Mouse (Mus musculus) left cerebral cortex, postnatal 25 days (tissue): ENCODE measurements around the gene Capg. TPM values are rescaled to one million over a fixed set of nuclear protein-coding genes. Genes with fewer than 3 reads are reported as not detected.

Source experiments
- DNase-seq, 2 experiments: peaks; one replicate each; pipeline ENCODE4 v3.0.0; 2022; ENCODE audit warnings: low spot score in 2 of 2, mixed read lengths in 1 of 2
- intact Hi-C: fragments of 180-260 bp; cut with DNase I; formaldehyde crosslinking; loops from one replicate; pipeline ENCODE4 v1.15.1; 2025
- total RNA-seq, 2 experiments: library from RNA; stranded (reverse); gene quantifications; 2 replicates each; pipeline ENCODE4 v1.2.3; 2021

The Capg gene
- total RNA-seq, 2 experiments from 2014 or later, result 1.9 to 2.9 TPM

GRCm38 (mm10) chr6:72598791-72599557 is 54.8 kb downstream of the Capg start:
- DNase-seq, result no peak
- intact Hi-C loops, result no loop called here

DNA sequence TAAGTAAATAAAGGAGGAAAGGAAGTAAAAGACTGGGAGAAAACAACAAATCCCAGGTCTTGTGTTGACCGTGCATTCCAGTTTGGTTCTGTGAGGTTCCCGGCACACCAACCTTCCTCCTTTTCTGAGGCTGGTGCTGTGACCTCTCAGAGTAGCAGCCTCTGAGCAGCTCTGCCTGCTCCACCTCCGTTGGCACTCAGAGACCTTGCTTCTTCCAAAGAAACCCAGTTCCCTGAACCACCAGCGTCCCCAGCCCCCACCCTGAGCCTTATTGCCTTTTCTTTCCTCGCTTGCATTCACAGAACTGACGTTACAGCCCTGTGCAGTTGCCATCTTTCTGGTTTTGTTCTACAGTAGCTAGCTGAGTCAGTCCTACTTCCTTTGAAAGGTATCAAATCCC is 56.0 kb downstream of the Capg start:
- intact Hi-C loops, result no loop called here

DNA sequence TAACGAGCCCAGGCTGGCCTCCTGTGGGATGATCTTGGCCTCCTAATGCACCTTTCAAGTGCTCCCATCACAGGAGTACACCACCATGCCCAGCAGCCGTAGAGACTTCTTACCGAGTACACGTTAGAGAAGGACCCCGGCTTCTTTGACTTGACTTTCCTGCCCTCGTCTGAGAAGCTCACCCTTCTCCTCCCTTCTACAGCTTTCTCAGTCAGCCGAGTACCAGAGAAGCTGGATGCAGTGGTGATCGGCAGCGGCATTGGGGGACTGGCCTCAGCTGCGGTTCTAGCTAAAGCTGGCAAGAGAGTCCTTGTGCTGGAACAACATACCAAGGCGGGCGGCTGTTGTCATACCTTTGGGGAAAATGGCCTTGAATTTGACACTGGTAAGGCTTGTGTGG is 56.6 kb downstream of the Capg start:
- DNase-seq, result no peak
- intact Hi-C loops, result no loop called here

More for the DNA sequence above, 56.0 kb downstream of the Capg start:
- no peak for DNase-seq

DNA sequence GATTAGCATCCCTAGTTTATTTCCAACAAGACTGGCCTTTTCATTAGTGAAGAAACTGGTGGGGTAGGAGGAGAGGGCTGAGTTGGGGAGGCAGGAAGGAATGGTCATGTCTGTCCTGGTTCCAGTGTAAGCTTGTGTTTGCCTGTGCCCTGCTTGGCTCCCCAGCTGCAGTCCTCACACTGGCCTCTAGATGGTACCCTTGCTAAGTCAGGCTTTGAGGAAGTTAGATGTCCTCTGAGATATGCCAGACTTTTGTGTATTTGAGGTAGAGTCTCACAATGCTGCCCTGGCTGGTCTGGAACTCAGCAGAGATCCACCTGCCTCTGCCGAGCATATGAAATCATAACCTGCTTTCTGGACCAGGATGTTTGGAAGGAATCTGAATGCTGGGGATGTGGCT is 57.5 kb downstream of the Capg start:
- intact Hi-C loops, result no loop called here
- DNase-seq, result peak; percentile 82 to 88

GRCm38 (mm10) chr6:72604066-72604465 is 59.9 kb downstream of the Capg start:
- DNase-seq, result no peak
- intact Hi-C loops, result no loop called here

DNA sequence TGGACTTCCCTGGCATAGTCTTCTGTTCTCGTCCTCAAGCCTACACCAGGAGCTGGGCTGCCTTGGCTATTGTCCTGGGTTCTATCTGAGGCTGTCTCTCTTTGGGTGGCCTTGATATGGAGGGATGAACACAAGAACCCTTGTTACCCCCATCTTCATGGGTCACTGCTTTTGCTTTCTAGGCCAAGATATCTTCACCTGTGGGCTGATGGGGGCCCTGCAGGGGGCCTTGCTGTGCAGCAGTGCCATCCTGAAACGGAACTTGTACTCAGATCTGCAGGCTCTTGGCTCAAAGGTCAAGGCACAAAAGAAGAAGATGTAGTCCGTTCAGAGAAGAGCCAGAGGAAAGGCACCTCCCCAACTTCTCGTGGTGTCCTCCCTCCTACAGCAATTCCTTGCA is 62.9 kb downstream of the Capg start:
- no peak for DNase-seq
- intact Hi-C loops, result no loop called here

GRCm38 (mm10) chr6:72607676-72608075 is 63.5 kb downstream of the Capg start:
- DNase-seq, result no peak
- intact Hi-C loops, result no loop called here

DNA sequence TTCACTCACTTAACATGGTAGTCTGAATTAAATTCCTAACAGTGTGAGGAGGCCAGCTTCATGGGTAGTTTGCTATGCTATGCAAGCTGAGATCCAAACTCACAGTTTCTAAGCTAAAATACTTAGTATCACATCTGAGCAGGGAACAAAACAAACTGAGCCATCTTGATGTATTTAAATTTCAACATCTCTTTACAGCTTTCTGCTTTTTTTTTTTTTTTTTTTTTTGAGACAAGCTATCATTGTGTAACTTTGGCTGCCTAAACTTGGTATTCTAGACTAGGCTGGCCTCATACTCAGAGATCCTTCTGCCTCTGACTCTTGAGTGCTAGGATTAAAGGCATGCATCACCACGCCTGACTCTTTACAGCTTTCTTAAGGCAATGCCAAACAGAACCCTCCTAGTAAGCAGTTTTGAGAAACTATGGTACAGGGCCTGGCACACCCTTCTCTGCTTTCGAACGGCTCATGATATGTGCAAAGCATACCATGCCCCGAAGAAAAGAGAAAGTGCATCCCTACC is 64.5 kb downstream of the Capg start:
- intact Hi-C loops, result no loop called here
- DNase-seq, result no peak

- no peak for DNase-seq
These were observed 66.1 kb downstream of the Capg start for GRCm38 (mm10) chr6:72610261-72610660.

More at GRCm38 (mm10) chr6:72610261-72610660, 66.1 kb downstream of the Capg start:
- intact Hi-C loops, result no loop called here

Other genes with a start within 250 kb of the Capg start
- not detected for gene Sftpb, start 239.8 kb upstream of the Capg start, total RNA-seq
- 10 to 100 TPM; 32.3 to 34.8 TPM for gene Usp39, start 199.2 kb upstream of the Capg start, total RNA-seq
- 10 to 100 TPM; 15.1 to 16.9 TPM for gene 0610030E20Rik, start 197.1 kb upstream of the Capg start, total RNA-seq
- 1 to 10 TPM; 7.9 to 8.7 TPM for gene Tmem150a, start 188.9 kb upstream of the Capg start, total RNA-seq
- 10 to 100 TPM; 69.9 to 71.1 TPM for gene Rnf181, start 177.4 kb upstream of the Capg start, total RNA-seq
- 1 to 10 TPM; 4.0 to 4.6 TPM for gene Vamp5, start 163.9 kb upstream of the Capg start, total RNA-seq
- gene Vamp8, start 153.7 kb upstream of the Capg start, total RNA-seq, result 10 to 100 TPM; 10.5 to 12.7 TPM
- gene Ggcx, start 130.1 kb upstream of the Capg start, total RNA-seq, result 10 to 100 TPM; 19.2 to 19.3 TPM
- gene Mat2a, start 104.8 kb upstream of the Capg start, total RNA-seq, result 100 to 1,000 TPM; 168 to 176 TPM
- gene Sh2d6, start 22.7 kb upstream of the Capg start, total RNA-seq, result under 1 TPM; 0.28 to 0.94 TPM
- gene Elmod3, start 54.0 kb downstream of the Capg start, total RNA-seq, result 10 to 100 TPM; 18.0 to 18.3 TPM
- gene Retsat, start 54.1 kb downstream of the Capg start, total RNA-seq, result 10 to 100 TPM; 46.2 to 60.5 TPM
- gene Tgoln1, start 72.6 kb downstream of the Capg start, total RNA-seq, result 10 to 100 TPM; 87.7 to 91.5 TPM
- gene Tcf7l1, start 244.9 kb downstream of the Capg start, total RNA-seq, result 1 to 10 TPM; 2.0 to 3.6 TPM